Mouse (Mus musculus) cerebellum, adult 2 months (tissue): ENCODE data around the gene Myof.

Experiments used
- CTCF ChIP-seq: fragments of 200-500 bp; IDR thresholded peaks from 2 replicates; pipeline ENCODE4 v1.5.1; 2011; ENCODE audit warnings: low read depth, mild to moderate bottlenecking, control low read depth, low read length, moderate library complexity, borderline replicate concordance; ENCODE audit not compliant: insufficient read depth
- POLR2A ChIP-seq: fragments of 200-500 bp; IDR thresholded peaks from 2 replicates; pipeline ENCODE4 v1.6.1; 2011; ENCODE audit warnings: low read length, control low read depth, borderline replicate concordance; ENCODE audit not compliant: insufficient read depth

DNA sequence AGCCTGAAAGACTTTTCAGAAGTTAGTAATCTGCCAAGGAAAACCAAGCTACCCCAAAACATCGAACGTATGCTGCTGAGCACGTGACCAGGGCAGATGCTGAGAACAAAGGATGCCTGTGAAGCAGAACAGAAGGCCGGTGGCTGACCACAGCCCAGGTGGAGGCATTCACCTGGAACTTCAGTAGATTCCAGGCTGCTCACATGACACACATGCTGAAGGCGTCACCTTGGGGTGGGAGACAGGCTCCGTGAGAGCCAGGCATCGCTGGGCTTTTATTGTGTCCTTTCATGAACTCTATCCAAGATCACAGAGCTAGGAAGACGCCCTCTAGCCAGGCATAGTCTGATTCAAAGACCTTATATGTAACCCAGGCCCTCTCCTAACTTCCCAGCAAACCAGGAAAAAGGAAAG, 17.2 kb downstream of the Myof start:
- TF ChIP-seq CTCF (no peak), POLR2A (no peak)
